Mouse (Mus musculus) heart, embryonic 11.5 days (tissue): ENCODE data around the gene Mixl1. TPM values are rescaled to one million over a fixed set of nuclear protein-coding genes. Genes with fewer than 3 reads are reported as not detected.

Experiments used
- ATAC-seq: fragments of 200-750 bp; cut with Nextera tagmentation; replicated peaks from 2 replicates; pipeline ENCODE4 v1.8.0; 2017; ENCODE audit warnings: moderate library complexity; ENCODE audit not compliant: insufficient number of reproducible peaks, low FRiP score, low TSS enrichment
- H3K27ac ChIP-seq: fragments of 300-500 bp; sonication (generic); 2 replicates; pipeline ENCODE4 v1.5.1; 2014; ENCODE audit warnings: mild to moderate bottlenecking, low read depth, low read length
- H3K27me3 ChIP-seq: fragments of 300-500 bp; sonication (generic); 2 replicates; pipeline ENCODE4 v1.6.1; 2014; ENCODE audit warnings: mild to moderate bottlenecking, low read length, mixed read lengths; ENCODE audit not compliant: control insufficient read depth, insufficient read depth
- H3K36me3 ChIP-seq: fragments of 300-500 bp; sonication (generic); 2 replicates; pipeline ENCODE4 v1.6.1; 2014; ENCODE audit warnings: mild to moderate bottlenecking, low read length, moderate library complexity, mixed read lengths; ENCODE audit not compliant: control insufficient read depth, insufficient read depth
- H3K4me1 ChIP-seq: fragments of 300-500 bp; sonication (generic); 2 replicates; pipeline ENCODE4 v1.6.1; 2014; ENCODE audit warnings: low read length; ENCODE audit not compliant: control insufficient read depth, insufficient read depth
- H3K4me2 ChIP-seq: fragments of 300-500 bp; sonication (generic); 2 replicates; pipeline ENCODE4 v1.6.1; 2014; ENCODE audit warnings: mild to moderate bottlenecking, moderate library complexity
- H3K4me3 ChIP-seq: fragments of 300-500 bp; sonication (generic); 2 replicates; pipeline ENCODE4 v1.5.1; 2014; ENCODE audit warnings: low read depth, low read length
- H3K9ac ChIP-seq: fragments of 300-500 bp; sonication (generic); 2 replicates; pipeline ENCODE4 v1.6.1; 2014; ENCODE audit warnings: mild to moderate bottlenecking, low read depth, low read length, moderate library complexity
- H3K9me3 ChIP-seq: fragments of 300-500 bp; sonication (generic); replicated peaks from 2 replicates; pipeline ENCODE4 v1.6.1; 2016; ENCODE audit warnings: low read length; ENCODE audit not compliant: control insufficient read depth
- WGBS: fragments of 180-500 bp; shearing (Covaris S2); extraction: QIAGEN DNeasy Blood & Tissue Kit; methylation state at CpG from one replicate; pipeline ENCODE4 v1.1.7; 2014; ENCODE audit not compliant: insufficient replicate concordance; 5-methylcytosine and 5-hydroxymethylcytosine counted together
- polyA plus RNA-seq: library from polyadenylated mRNA; unstranded; fragments of >200 nt; fragmentation: Nextera tagmentation; extraction: Ambion mirVana; gene quantifications from 2 replicates; pipeline ENCODE4 v1.2.1, GENCODE M21; 2014

The Mixl1 gene
- polyA plus RNA-seq, result 0.34 and 0.42 TPM in 2 replicates

- Histone ChIP-seq H3K4me3 (peak within 1 kb of the TSS; percentile 56), H3K27ac (no peak within 1 kb of the TSS), H3K27me3 (peaks cover 46% of the 10 kb centered on the region), H3K9ac (0 out of 2 replicates have a peak within 1 kb of the TSS, but pooled peaks have one; percentile 43), H3K4me2 (peak within 1 kb of the TSS; percentile 83), H3K9me3 (no peaks in the 10 kb centered on the region), H3K4me1 (peaks cover 10% of the 10 kb centered on the region), H3K36me3 (peaks cover under 1% of the 10 kb centered on the region; the same call in 1 of the 2 replicates)
- WGBS, result under 1% methylated on average over 54 of the region's 79 CpGs
- 0 out of 2 replicates have a peak, but pooled peaks have one; percentile 42 for ATAC-seq
These were observed at the start of gene Mixl1 for GRCm38 (mm10) chr1:180696626-180697352. TSS of gene Mixl1 (minus strand) at chr1:180697034.

GRCm38 (mm10) chr1:180729231-180729630 is 32.4 kb upstream of the Mixl1 start:
- no peak for ATAC-seq
- Histone ChIP-seq H3K4me3 (no peak overlapping the region), H3K36me3 (peaks cover 1% of the 10 kb centered on the region), H3K27me3 (no peaks in the 10 kb centered on the region), H3K4me2 (no peak overlapping the region), H3K9ac (no peak overlapping the region), H3K4me1 (peaks cover 9% of the 10 kb centered on the region), H3K27ac (no peak overlapping the region), H3K9me3 (no peaks in the 10 kb centered on the region)
- 87% methylated on average over 3 of the region's 3 CpGs for WGBS

GRCm38 (mm10) chr1:180726183-180726582 is 29.3 kb upstream of the Mixl1 start:
- no peaks in the 10 kb centered on the region for H3K36me3 ChIP-seq
- no peaks in the 10 kb centered on the region for H3K9me3 ChIP-seq
- peak overlapping the region; percentile 83 for H3K4me2 ChIP-seq
- ATAC-seq, result peak; percentile 75
- peak overlapping the region; percentile 97 for H3K4me3 ChIP-seq
- WGBS, result under 1% methylated on average over 36 of the region's 42 CpGs
- H3K4me1 ChIP-seq, result peaks cover 9% of the 10 kb centered on the region
- no peaks in the 10 kb centered on the region for H3K27me3 ChIP-seq
- H3K9ac ChIP-seq, result peak overlapping the region; percentile 95
- peak overlapping the region; percentile 89 for H3K27ac ChIP-seq

GRCm38 (mm10) chr1:180725704-180726179 is 28.9 kb upstream of the Mixl1 start, which contains the start of gene Acbd3:
TSS of gene Acbd3 (plus strand) at chr1:180726043.
- Histone ChIP-seq H3K27me3 (no peaks in the 10 kb centered on the region), H3K4me1 (peaks cover 9% of the 10 kb centered on the region), H3K4me3 (peak within 1 kb of the TSS; percentile 97), H3K36me3 (no peaks in the 10 kb centered on the region), H3K9ac (peak within 1 kb of the TSS; percentile 95), H3K4me2 (peak within 1 kb of the TSS; percentile 83), H3K27ac (peak within 1 kb of the TSS; percentile 89), H3K9me3 (no peaks in the 10 kb centered on the region)
- peak; percentile 93 for ATAC-seq
- WGBS, result under 1% methylated on average over 47 of the region's 52 CpGs

- Histone ChIP-seq H3K27ac (no peak overlapping the region), H3K27me3 (no peaks in the 10 kb centered on the region), H3K36me3 (no peaks in the 10 kb centered on the region), H3K4me2 (no peak overlapping the region), H3K4me1 (peaks cover 9% of the 10 kb centered on the region; the same call in 1 of the 2 replicates), H3K4me3 (no peak overlapping the region), H3K9ac (no peak overlapping the region), H3K9me3 (no peaks in the 10 kb centered on the region)
- ATAC-seq, result no peak
- WGBS, result 45% methylated on average over 1 of the region's 1 CpGs
These were observed 26.9 kb upstream of the Mixl1 start for GRCm38 (mm10) chr1:180723701-180724238.

GRCm38 (mm10) chr1:180722608-180723007 is 25.8 kb upstream of the Mixl1 start:
- ATAC-seq, result no peak
- no peaks in the 10 kb centered on the region for H3K36me3 ChIP-seq
- H3K27ac ChIP-seq, result no peak overlapping the region
- H3K4me3 ChIP-seq, result no peak overlapping the region
- no peak overlapping the region for H3K9ac ChIP-seq
- H3K4me2 ChIP-seq, result no peak overlapping the region
- no peaks in the 10 kb centered on the region for H3K27me3 ChIP-seq
- no peaks in the 10 kb centered on the region for H3K9me3 ChIP-seq
- H3K4me1 ChIP-seq, result peaks cover 3% of the 10 kb centered on the region; the same call in 1 of the 2 replicates
- WGBS, result 59% methylated on average over 1 of the region's 1 CpGs

- H3K36me3 ChIP-seq, result no peaks in the 10 kb centered on the region
- 37% methylated on average over 5 of the region's 5 CpGs for WGBS
- no peaks in the 10 kb centered on the region for H3K9me3 ChIP-seq
- no peaks in the 10 kb centered on the region for H3K4me1 ChIP-seq
- ATAC-seq, result no peak
- H3K4me3 ChIP-seq, result no peak overlapping the region
- no peak overlapping the region for H3K4me2 ChIP-seq
- no peak overlapping the region for H3K9ac ChIP-seq
- H3K27ac ChIP-seq, result no peak overlapping the region
- no peaks in the 10 kb centered on the region for H3K27me3 ChIP-seq
These were observed 23.3 kb upstream of the Mixl1 start for GRCm38 (mm10) chr1:180719951-180720689.

- Histone ChIP-seq H3K4me3 (no peak overlapping the region), H3K9ac (no peak overlapping the region), H3K4me1 (no peaks in the 10 kb centered on the region), H3K36me3 (no peaks in the 10 kb centered on the region), H3K27ac (no peak overlapping the region), H3K4me2 (no peak overlapping the region), H3K9me3 (no peaks in the 10 kb centered on the region), H3K27me3 (no peaks in the 10 kb centered on the region)
- no peak for ATAC-seq
- 79% methylated on average over 6 of the region's 6 CpGs for whole genome bisulfite sequencing
These were observed 22.6 kb upstream of the Mixl1 start for GRCm38 (mm10) chr1:180719483-180719882.
